Mouse (Mus musculus) forebrain, embryonic 14.5 days (tissue): ENCODE measurements around the gene Ptbp1. TPM values are rescaled to one million over a fixed set of nuclear protein-coding genes. Genes with fewer than 3 reads are reported as not detected.

ENCODE experiments used
- ATAC-seq: fragments of 200-750 bp; cut with Nextera tagmentation; 2 replicates; pipeline ENCODE4 v1.8.0; 2017; ENCODE audit warnings: mild to moderate bottlenecking, moderate library complexity
- DNase-seq: peaks from one replicate; pipeline ENCODE4 v3.0.0-alpha.2; 2015; ENCODE audit warnings: low spot score
- H3K27ac ChIP-seq: fragments of 300-500 bp; sonication (generic); 2 replicates; pipeline ENCODE4 v1.5.1; 2014; ENCODE audit warnings: low read depth, mild to moderate bottlenecking, control low read depth, low read length, moderate library complexity
- H3K27me3 ChIP-seq: fragments of 300-500 bp; sonication (generic); replicated peaks from 2 replicates; pipeline ENCODE4 v1.6.1; 2014; ENCODE audit warnings: low read length, control low read depth, mixed read lengths; ENCODE audit not compliant: control insufficient read depth, insufficient read depth
- H3K36me3 ChIP-seq: fragments of 300-500 bp; sonication (generic); 2 replicates; pipeline ENCODE4 v1.6.1; 2014; ENCODE audit warnings: low read length, control low read depth; ENCODE audit not compliant: control insufficient read depth, insufficient read depth
- H3K4me1 ChIP-seq: fragments of 300-500 bp; sonication (generic); 2 replicates; pipeline ENCODE4 v1.6.1; 2014; ENCODE audit warnings: antibody characterized with exemption, low read length, control low read depth; ENCODE audit not compliant: control insufficient read depth, insufficient read depth
- H3K4me2 ChIP-seq: fragments of 300-500 bp; sonication (generic); 2 replicates; pipeline ENCODE4 v1.6.1; 2014; ENCODE audit warnings: mild to moderate bottlenecking, control low read depth, low read length
- H3K4me3 ChIP-seq: fragments of 300-500 bp; sonication (generic); 2 replicates; pipeline ENCODE4 v1.5.1; 2014; ENCODE audit warnings: low read depth, low read length, control low read depth
- H3K9ac ChIP-seq: fragments of 300-500 bp; sonication (generic); 2 replicates; pipeline ENCODE4 v1.6.1; 2014; ENCODE audit warnings: mild to moderate bottlenecking, low read length, control low read depth, moderate library complexity
- H3K9me3 ChIP-seq: fragments of 300-500 bp; sonication (generic); replicated peaks from 2 replicates; pipeline ENCODE4 v1.6.1; 2016; ENCODE audit warnings: low read length, control low read depth, mixed read lengths; ENCODE audit not compliant: control insufficient read depth
- WGBS: fragments of 180-500 bp; shearing (Covaris S2); extraction: QIAGEN DNeasy Blood & Tissue Kit; methylation state at CpG from one replicate; pipeline ENCODE4 v1.1.7; 2014; 5-methylcytosine and 5-hydroxymethylcytosine counted together
- polyA plus RNA-seq: library from polyadenylated mRNA; unstranded; fragments of >200 nt; fragmentation: Nextera tagmentation; extraction: Ambion mirVana; gene quantifications from 2 replicates; pipeline ENCODE4 v1.2.1, GENCODE M21; 2014

Gene Ptbp1
- 98.2 and 109 TPM in 2 replicates for polyA plus RNA-seq

GRCm38 (mm10) chr10:79853860-79854795 lies at the start of gene Ptbp1:
Gene Ptbp1 (plus strand): TSS chr10:79854427.
- under 1% methylated on average over 74 of the region's 75 CpGs for WGBS
- H3K4me2 ChIP-seq, result peak within 1 kb of the TSS; percentile 90

GRCm38 (mm10) chr10:79805636-79806035 lies 48.6 kb upstream of the Ptbp1 start:
- Histone ChIP-seq H3K4me2 (no peak overlapping the region), H3K4me3 (no peak overlapping the region), H3K9ac (no peak overlapping the region), H3K4me1 (peaks cover 28% of the 10 kb centered on the region), H3K36me3 (peaks cover 37% of the 10 kb centered on the region), H3K9me3 (no peaks in the 10 kb centered on the region), H3K27me3 (no peaks in the 10 kb centered on the region), H3K27ac (no peak overlapping the region)
- 89% methylated on average over 11 of the region's 11 CpGs for WGBS
- DNase-seq (no peak), ATAC-seq (no peak)

More at GRCm38 (mm10) chr10:79853860-79854795, at the start of gene Ptbp1:
- ATAC-seq (peak; percentile 91), DNase-seq (peak; percentile 100)
- peak within 1 kb of the TSS; percentile 99 for H3K27ac ChIP-seq
- H3K9me3 ChIP-seq, result no peaks in the 10 kb centered on the region
- H3K9ac ChIP-seq, result peak within 1 kb of the TSS; percentile 94
- H3K4me1 ChIP-seq, result peaks cover 45% of the 10 kb centered on the region
- H3K27me3 ChIP-seq, result no peaks in the 10 kb centered on the region
- H3K4me3 ChIP-seq, result peak within 1 kb of the TSS; percentile 97
- peaks cover 24% of the 10 kb centered on the region for H3K36me3 ChIP-seq

GRCm38 (mm10) chr10:79806331-79806730 lies 47.9 kb upstream of the Ptbp1 start:
- Histone ChIP-seq H3K9ac (no peak overlapping the region), H3K4me2 (no peak overlapping the region), H3K4me1 (peaks cover 28% of the 10 kb centered on the region), H3K27ac (no peak overlapping the region), H3K4me3 (no peak overlapping the region), H3K9me3 (no peaks in the 10 kb centered on the region), H3K36me3 (peaks cover 41% of the 10 kb centered on the region), H3K27me3 (no peaks in the 10 kb centered on the region)
- WGBS, result 87% methylated on average over 9 of the region's 9 CpGs
- DNase-seq, result no peak
- no peak for ATAC-seq

- WGBS, result 84% methylated on average over 10 of the region's 10 CpGs
- ATAC-seq (no peak), DNase-seq (no peak)
- peaks cover 26% of the 10 kb centered on the region for H3K4me1 ChIP-seq
- H3K27me3 ChIP-seq, result no peaks in the 10 kb centered on the region
- H3K4me3 ChIP-seq, result no peak overlapping the region
- H3K36me3 ChIP-seq, result peaks cover 48% of the 10 kb centered on the region
- no peak overlapping the region for H3K27ac ChIP-seq
- H3K4me2 ChIP-seq, result no peak overlapping the region
- no peak overlapping the region for H3K9ac ChIP-seq
- H3K9me3 ChIP-seq, result no peaks in the 10 kb centered on the region
Measured at GRCm38 (mm10) chr10:79806972-79807371, 47.3 kb upstream of the Ptbp1 start.

GRCm38 (mm10) chr10:79807826-79808225 lies 46.4 kb upstream of the Ptbp1 start:
- H3K9ac ChIP-seq, result no peak overlapping the region
- 68% methylated on average over 11 of the region's 11 CpGs for WGBS
- peak overlapping the region; percentile 48; the same call in 1 of the 2 replicates for H3K27ac ChIP-seq
- DNase-seq (no peak), ATAC-seq (no peak)
- H3K4me1 ChIP-seq, result peaks cover 17% of the 10 kb centered on the region
- H3K4me2 ChIP-seq, result no peak overlapping the region
- no peaks in the 10 kb centered on the region for H3K27me3 ChIP-seq
- no peak overlapping the region for H3K4me3 ChIP-seq
- H3K9me3 ChIP-seq, result no peaks in the 10 kb centered on the region
- peaks cover 55% of the 10 kb centered on the region for H3K36me3 ChIP-seq

GRCm38 (mm10) chr10:79808728-79809127 lies 45.5 kb upstream of the Ptbp1 start:
- no peak overlapping the region for H3K9ac ChIP-seq
- 90% methylated on average over 11 of the region's 11 CpGs for WGBS
- ATAC-seq (no peak), DNase-seq (no peak)
- H3K27ac ChIP-seq, result no peak overlapping the region
- H3K27me3 ChIP-seq, result no peaks in the 10 kb centered on the region
- no peak overlapping the region for H3K4me2 ChIP-seq
- peaks cover 60% of the 10 kb centered on the region for H3K36me3 ChIP-seq
- H3K9me3 ChIP-seq, result no peaks in the 10 kb centered on the region
- peaks cover 9% of the 10 kb centered on the region for H3K4me1 ChIP-seq
- H3K4me3 ChIP-seq, result no peak overlapping the region

- Histone ChIP-seq H3K9ac (no peak overlapping the region), H3K4me2 (no peak overlapping the region), H3K36me3 (peaks cover 87% of the 10 kb centered on the region), H3K9me3 (no peaks in the 10 kb centered on the region), H3K27ac (0 out of 2 replicates have a peak overlapping the region, but pooled peaks have one; percentile 9), H3K27me3 (no peaks in the 10 kb centered on the region), H3K4me3 (no peak overlapping the region), H3K4me1 (no peaks in the 10 kb centered on the region)
- WGBS, result 28% methylated on average over 15 of the region's 15 CpGs
- ATAC-seq (peak; percentile 68), DNase-seq (peak; percentile 86)
Measured at GRCm38 (mm10) chr10:79811736-79812637, 42.2 kb upstream of the Ptbp1 start.

- no peak overlapping the region for H3K27ac ChIP-seq
- H3K4me2 ChIP-seq, result no peak overlapping the region
- no peak overlapping the region for H3K9ac ChIP-seq
- H3K27me3 ChIP-seq, result no peaks in the 10 kb centered on the region
- ATAC-seq (no peak), DNase-seq (no peak)
- H3K4me1 ChIP-seq, result no peaks in the 10 kb centered on the region
- WGBS, result 90% methylated on average over 5 of the region's 5 CpGs
- H3K4me3 ChIP-seq, result no peak overlapping the region
- H3K9me3 ChIP-seq, result no peaks in the 10 kb centered on the region
- peaks cover 85% of the 10 kb centered on the region for H3K36me3 ChIP-seq
Measured at GRCm38 (mm10) chr10:79814271-79814842, 39.9 kb upstream of the Ptbp1 start.
